7 mouse cellular contexts compared by ENCODE assay signal in the genomic region with DNA sequence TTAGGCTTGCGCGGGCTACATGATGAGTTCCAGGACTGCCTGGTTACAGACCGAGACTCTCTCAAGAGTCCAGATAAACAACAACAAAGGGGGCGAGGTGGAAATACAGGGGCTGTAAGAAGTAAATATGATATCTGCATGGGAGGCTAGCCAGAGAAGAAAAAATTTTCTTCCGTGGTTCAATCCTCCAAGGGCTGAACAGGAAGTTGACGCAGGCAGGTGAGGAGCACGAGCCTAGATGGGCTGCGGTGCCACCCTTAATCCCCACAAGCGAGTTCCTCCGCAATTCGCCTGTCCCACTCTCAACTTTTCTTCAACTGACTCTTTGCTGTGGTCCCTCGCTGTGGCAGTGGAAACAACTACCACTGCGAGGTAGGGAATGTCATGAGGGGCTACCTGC. TPM values are rescaled to one million over a fixed set of nuclear protein-coding genes. Genes with fewer than 3 reads are reported as not detected.
A peak's percentile ranks its signal among the peaks of the same experiment; 100 is the strongest.
DNase-seq lines count a peak whose midpoint lies in the region; ATAC-seq and TF ChIP-seq lines count a peak whose summit lies in the region.

No protein-coding gene starts in this region.

- H3K27ac ChIP-seq in embryonic facial prominence, embryonic 11.5 days (replicated peaks; ENCODE audit: low read depth, low read length), result no peak overlapping the region
- no peak overlapping the region for H3K27ac ChIP-seq in hindbrain, postnatal 0 days
- no peak overlapping the region for H3K27ac ChIP-seq in midbrain, embryonic 11.5 days (ENCODE audit: low read depth, low read length)

- TF ChIP-seq CTCF in lung, adult 2 months (IDR thresholded peaks at IDR 0.05; ENCODE audit: insufficient read depth, low read length), result no peak
- no peak for TF ChIP-seq CTCF in hindbrain, postnatal 0 days (IDR thresholded peaks at IDR 0.05; ENCODE audit: low read depth)

- WGBS in lung, adult 2 months, result 4% methylated on average over 13 of the region's 13 CpGs
- WGBS in embryonic facial prominence, embryonic 11.5 days, result 4% methylated on average over 13 of the region's 13 CpGs
- 3% methylated on average over 13 of the region's 13 CpGs for WGBS in hindbrain, postnatal 0 days
- WGBS in midbrain, embryonic 11.5 days, result 5% methylated on average over 13 of the region's 13 CpGs

- no peaks in the 10 kb centered on the region for H3K27me3 ChIP-seq in embryonic facial prominence, embryonic 11.5 days (ENCODE audit: control insufficient read depth, insufficient read depth, low read length)
- no peaks in the 10 kb centered on the region for H3K27me3 ChIP-seq in hindbrain, postnatal 0 days (ENCODE audit: insufficient read depth, low read length)
- H3K27me3 ChIP-seq in midbrain, embryonic 11.5 days (ENCODE audit: control insufficient read depth, insufficient read depth, low read length), result no peaks in the 10 kb centered on the region

- no peaks in the 10 kb centered on the region for H3K36me3 ChIP-seq in embryonic facial prominence, embryonic 11.5 days (replicated peaks; ENCODE audit: control insufficient read depth, insufficient read depth, low read depth, low read length)
- no peaks in the 10 kb centered on the region for H3K36me3 ChIP-seq in hindbrain, postnatal 0 days (ENCODE audit: insufficient read depth, low read length)
- no peaks in the 10 kb centered on the region for H3K36me3 ChIP-seq in midbrain, embryonic 11.5 days (ENCODE audit: control insufficient read depth, insufficient read depth, low read length)

- peak overlapping the region; percentile 82 for H3K4me2 ChIP-seq in embryonic facial prominence, embryonic 11.5 days (ENCODE audit: low read depth, low read length)
- H3K4me2 ChIP-seq in hindbrain, postnatal 0 days (ENCODE audit: low read depth, low read length), result peak overlapping the region; percentile 62
- H3K4me2 ChIP-seq in midbrain, embryonic 11.5 days, result peak overlapping the region; percentile 70

- DNase-seq in lung, adult 2 months, result no peak
- DNase-seq in lung, postnatal 14 days, result no peak
- no peak for DNase-seq in embryonic facial prominence, embryonic 11.5 days (ENCODE audit: low spot score)
- no peak for DNase-seq in hindbrain, postnatal 0 days (ENCODE audit: low spot score)
- DNase-seq in midbrain, embryonic 11.5 days (ENCODE audit: low spot score, missing footprints), result no peak
- DNase-seq in urinary bladder, postnatal 36 days (ENCODE audit: low spot score in 2 of 2), result no peak
- no peak for DNase-seq in cerebellum, adult 18-20 months

- peak overlapping the region; percentile 97 for H3K4me3 ChIP-seq in lung, adult 2 months (replicated peaks; ENCODE audit: extremely low read depth, low read depth, low read length)
- peak overlapping the region; percentile 64 for H3K4me3 ChIP-seq in embryonic facial prominence, embryonic 11.5 days (ENCODE audit: low read depth, low read length)
- H3K4me3 ChIP-seq in hindbrain, postnatal 0 days (ENCODE audit: low read length), result peak overlapping the region; percentile 76
- peak overlapping the region; percentile 71 for H3K4me3 ChIP-seq in midbrain, embryonic 11.5 days (ENCODE audit: low read depth, low read length)

- H3K9me3 ChIP-seq in embryonic facial prominence, embryonic 11.5 days (replicated peaks; ENCODE audit: control insufficient read depth, low read length), result no peaks in the 10 kb centered on the region
- no peaks in the 10 kb centered on the region for H3K9me3 ChIP-seq in hindbrain, postnatal 0 days (ENCODE audit: low read length)
- no peaks in the 10 kb centered on the region for H3K9me3 ChIP-seq in midbrain, embryonic 11.5 days (ENCODE audit: control insufficient read depth, low read length)

- no peak for TF ChIP-seq POLR2A in lung, adult 2 months (IDR thresholded peaks at IDR 0.05; ENCODE audit: borderline replicate concordance, extremely low read depth, low read depth, low read length)

- no peak for ATAC-seq in embryonic facial prominence, embryonic 11.5 days (replicated peaks; ENCODE audit: insufficient number of reproducible peaks, low FRiP score, low TSS enrichment, low read depth)
- ATAC-seq in hindbrain, postnatal 0 days, result no peak
- no peak for ATAC-seq in midbrain, embryonic 11.5 days (ENCODE audit: low FRiP score)

- peak overlapping the region; percentile 5; the same call in 1 of the 2 replicates for H3K9ac ChIP-seq in embryonic facial prominence, embryonic 11.5 days (replicated peaks; ENCODE audit: low read length)
- H3K9ac ChIP-seq in hindbrain, postnatal 0 days (replicated peaks; ENCODE audit: low read length), result peak overlapping the region; percentile 75; the same call in 1 of the 2 replicates
- no peak overlapping the region for H3K9ac ChIP-seq in midbrain, embryonic 11.5 days (ENCODE audit: low read length)

- no peaks in the 10 kb centered on the region for H3K4me1 ChIP-seq in lung, adult 2 months (ENCODE audit: control insufficient read depth, insufficient read depth, low read length)
- H3K4me1 ChIP-seq in embryonic facial prominence, embryonic 11.5 days (ENCODE audit: control insufficient read depth, insufficient read depth, low read length), result no peaks in the 10 kb centered on the region
- 0 out of 2 replicates have a peak, but pooled peaks cover 4% of the 10 kb centered on the region for H3K4me1 ChIP-seq in hindbrain, postnatal 0 days (ENCODE audit: insufficient read depth, low read length)
- H3K4me1 ChIP-seq in midbrain, embryonic 11.5 days (ENCODE audit: control insufficient read depth, insufficient read depth, low read length), result no peaks in the 10 kb centered on the region

RNA-seq across cellular contexts. Expression of a gene that starts 0.6 kb away (rescaled TPM):
- 21.7 and 25.1 TPM in 2 replicates for polyA plus RNA-seq in lung, adult 2 months (2012; rRNA removed)
- 12.1 and 15.2 TPM in 2 replicates for polyA plus RNA-seq in embryonic facial prominence, embryonic 11.5 days (2014; fragmentation: Nextera tagmentation; extraction: Ambion mirVana)
- 48.4 and 53.6 TPM in 2 replicates for total RNA-seq in hindbrain, postnatal 0 days (2014; rRNA removed)
- 32.6 and 35.9 TPM in 2 replicates for polyA plus RNA-seq in hindbrain, postnatal 0 days (2015; fragmentation: Nextera tagmentation; extraction: Ambion mirVana)
- 11.1 and 14.4 TPM in 2 replicates for polyA plus RNA-seq in midbrain, embryonic 11.5 days (2014; fragmentation: Nextera tagmentation; extraction: Ambion mirVana)
